Mouse (Mus musculus): ENCODE measurements at regions not wholly inside any gene's neighbourhood (a gene's known extent, or its start where the extent isn't known, plus 50 kb on each side); places are given as distances from the start of the nearest gene placed in this dataset.
A peak's percentile ranks its signal among the peaks of the same experiment; 100 is the strongest.

- Histone ChIP-seq H3K4me3 (replicated peaks in 1 of 3; ENCODE audit: low read depth in 2 of 3, low read length in 2 of 3, poor library complexity in 1 of 3) (no peak overlapping the region), H3K9me3 (replicated peaks; ENCODE audit: low read length) (no peaks in the 10 kb centered on the region), H3K79me2 (replicated peaks; ENCODE audit: control insufficient read depth, extremely low read depth, insufficient read depth, poor library complexity, severe bottlenecking) (no peaks in the 10 kb centered on the region), H3K9ac (ENCODE audit: insufficient read depth, low read depth) (no peak overlapping the region), H3K36me3 (replicated peaks in 1 of 2; ENCODE audit: control insufficient read depth in 1 of 2, insufficient read depth in 1 of 2, low read length in 1 of 2) (no peaks in the 10 kb centered on the region), H3K4me1 (ENCODE audit: control insufficient read depth in 1 of 2, insufficient read depth in 2 of 2) (no peaks in the 10 kb centered on the region), H3K27ac (ENCODE audit: insufficient read depth, low read depth) (no peak overlapping the region), H3K27me3 (replicated peaks) (no peaks in the 10 kb centered on the region), H3K4me2 (ENCODE audit: insufficient read depth, low read depth, poor library complexity, severe bottlenecking) (no peak overlapping the region)
- in situ Hi-C loops (cut with MboI; ENCODE audit: low pct_ligation_motif_present, low pct_unique_long_range_greater_than_20kb, low sequenced_read_pairs) = loop anchor here (10.0 kb wide), 1 partner anchor 384 kb away; no protein-coding TSS in a partner anchor
- TF ChIP-seq RAD21 (IDR thresholded peaks at IDR 0.05; ENCODE audit: low read depth, low read length) = peak; percentile 69
- TF ChIP-seq E2F4 (IDR thresholded peaks at IDR 0.05; ENCODE audit: insufficient replicate concordance, low read depth, low read length) = no peak
- TF ChIP-seq CTCF (conservative IDR thresholded peaks at IDR 0.05 in 1 of 2, IDR thresholded peaks at IDR 0.05 in 1 of 2; ENCODE audit: low read depth in 2 of 2, low read length in 2 of 2) = peak in 1 of 2 experiments; percentile 72; a peak in 2 of 4 replicates
- TF ChIP-seq MAZ (IDR thresholded peaks at IDR 0.05; ENCODE audit: low read depth, low read length) = no peak
- TF ChIP-seq MAFK (IDR thresholded peaks at IDR 0.05; ENCODE audit: insufficient replicate concordance, low read length) = no peak
- no peak for TF ChIP-seq MXI1 (IDR thresholded peaks at IDR 0.05; ENCODE audit: low read depth, low read length)
- no peak for TF ChIP-seq NELFE (IDR thresholded peaks at IDR 0.05; ENCODE audit: low read depth, low read length)
- no peak for TF ChIP-seq KAT2A (IDR thresholded peaks at IDR 0.05; ENCODE audit: insufficient replicate concordance, low read length)
- TF ChIP-seq SMC3 (IDR thresholded peaks at IDR 0.05; ENCODE audit: low read depth, low read length) = peak; percentile 80
- TF ChIP-seq ZKSCAN1 (IDR thresholded peaks at IDR 0.05; ENCODE audit: borderline replicate concordance, low read depth, low read length) = no peak
- TF ChIP-seq USF1 (IDR thresholded peaks at IDR 0.05; ENCODE audit: low read depth, low read length) = no peak
- TF ChIP-seq USF2 (conservative IDR thresholded peaks at IDR 0.05; ENCODE audit: low read depth, low read length) = no peak
- TF ChIP-seq JUND (conservative IDR thresholded peaks at IDR 0.05; ENCODE audit: low read depth, low read length) = no peak
- peak; percentile 45; the same call in 1 of the 2 replicates for TF ChIP-seq ZC3H11A (IDR thresholded peaks at IDR 0.05; ENCODE audit: low read depth, low read length)
- dilution Hi-C loops (cut with MboI; ENCODE audit: extremely low pct_ligation_motif_present, extremely low pct_unique_long_range_greater_than_20kb, low sequenced_read_pairs) = no loop called here
- peak; percentile 30 for DNase-seq (ENCODE audit: extremely low read depth)
Observed at GRCm38 (mm10) chr13:106721167-106721566, 215.6 kb downstream of the Ipo11 start.

GRCm38 (mm10) chr13:106715771-106716170, 221.0 kb downstream of the Ipo11 start:
- in situ Hi-C loops (cut with MboI; ENCODE audit: low pct_ligation_motif_present, low pct_unique_long_range_greater_than_20kb, low sequenced_read_pairs) = no loop called here
- H3K9ac ChIP-seq (ENCODE audit: insufficient read depth, low read depth) = no peak overlapping the region
- no peak overlapping the region for H3K27ac ChIP-seq (ENCODE audit: insufficient read depth, low read depth)
- DNase-seq (ENCODE audit: extremely low read depth) = peak; percentile 63
- TF ChIP-seq ELF1 (IDR thresholded peaks at IDR 0.05; ENCODE audit: low read depth, low read length) = no peak
- peak; percentile 81 to 82 for TF ChIP-seq CTCF (conservative IDR thresholded peaks at IDR 0.05 in 1 of 2, IDR thresholded peaks at IDR 0.05 in 1 of 2; ENCODE audit: low read depth in 2 of 2, low read length in 2 of 2)
- TF ChIP-seq BHLHE40 (IDR thresholded peaks at IDR 0.05; ENCODE audit: low read depth, low read length) = no peak
- no peak for TF ChIP-seq PAX5 (IDR thresholded peaks at IDR 0.05; ENCODE audit: low read length)
- no peak for TF ChIP-seq SIN3A (IDR thresholded peaks at IDR 0.05; ENCODE audit: low read length)
- TF ChIP-seq SMC3 (IDR thresholded peaks at IDR 0.05; ENCODE audit: low read depth, low read length) = peak; percentile 77
- TF ChIP-seq HCFC1 (IDR thresholded peaks at IDR 0.05; ENCODE audit: low read depth, low read length) = no peak
- no peak for TF ChIP-seq CHD1 (IDR thresholded peaks at IDR 0.05; ENCODE audit: low read depth, low read length)
- no peak for TF ChIP-seq MXI1 (IDR thresholded peaks at IDR 0.05; ENCODE audit: low read depth, low read length)
- TF ChIP-seq RAD21 (IDR thresholded peaks at IDR 0.05; ENCODE audit: low read depth, low read length) = peak; percentile 97
- TF ChIP-seq ZC3H11A (IDR thresholded peaks at IDR 0.05; ENCODE audit: low read depth, low read length) = peak; percentile 27; the same call in 1 of the 2 replicates
- no peak for TF ChIP-seq JUND (conservative IDR thresholded peaks at IDR 0.05; ENCODE audit: low read depth, low read length)
- TF ChIP-seq TBP (conservative IDR thresholded peaks at IDR 0.05; ENCODE audit: low read depth, low read length) = no peak
- TF ChIP-seq USF1 (IDR thresholded peaks at IDR 0.05; ENCODE audit: low read depth, low read length) = no peak
- TF ChIP-seq E2F4 (IDR thresholded peaks at IDR 0.05; ENCODE audit: insufficient replicate concordance, low read depth, low read length) = no peak
- no peak for TF ChIP-seq ZMIZ1 (IDR thresholded peaks at IDR 0.05; ENCODE audit: low read depth, low read length)
- 0 out of 2 replicates have a peak, but pooled peaks have one; percentile 28 for TF ChIP-seq IRF4 (IDR thresholded peaks at IDR 0.05; ENCODE audit: low read depth, low read length)
- no peak for TF ChIP-seq USF2 (conservative IDR thresholded peaks at IDR 0.05; ENCODE audit: low read depth, low read length)
- no peak for TF ChIP-seq MEF2A (IDR thresholded peaks at IDR 0.05; ENCODE audit: borderline replicate concordance, low read depth, low read length)
- no peak for TF ChIP-seq UBTF (IDR thresholded peaks at IDR 0.05; ENCODE audit: low read depth, low read length)
- no peak overlapping the region for H3K4me2 ChIP-seq (ENCODE audit: insufficient read depth, low read depth, poor library complexity, severe bottlenecking)
- dilution Hi-C loops (cut with MboI; ENCODE audit: extremely low pct_ligation_motif_present, extremely low pct_unique_long_range_greater_than_20kb, low sequenced_read_pairs) = no loop called here
- no peaks in the 10 kb centered on the region for H3K27me3 ChIP-seq (replicated peaks)
- no peaks in the 10 kb centered on the region for H3K9me3 ChIP-seq (replicated peaks; ENCODE audit: low read length)
- no peaks in the 10 kb centered on the region for H3K36me3 ChIP-seq (replicated peaks in 1 of 2; ENCODE audit: control insufficient read depth in 1 of 2, insufficient read depth in 1 of 2, low read length in 1 of 2)
- H3K4me3 ChIP-seq (replicated peaks in 1 of 3; ENCODE audit: low read depth in 2 of 3, low read length in 2 of 3, poor library complexity in 1 of 3) = no peak overlapping the region
- no peaks in the 10 kb centered on the region for H3K79me2 ChIP-seq (replicated peaks; ENCODE audit: control insufficient read depth, extremely low read depth, insufficient read depth, poor library complexity, severe bottlenecking)
- no peaks in the 10 kb centered on the region for H3K4me1 ChIP-seq (ENCODE audit: control insufficient read depth in 1 of 2, insufficient read depth in 2 of 2)

Measured in CH12.LX (cell line).